Mouse (Mus musculus): ENCODE results near the gene Hdac7. TPM values are rescaled to one million over a fixed set of nuclear protein-coding genes. Genes with fewer than 3 reads are reported as not detected.

Hdac7 gene
- total RNA-seq, 1 experiment from 2014 or later: 60.1 TPM

- peak; percentile 46 for DNase-seq
These were observed 77.6 kb downstream of the Hdac7 start for GRCm38 (mm10) chr15:97766594-97767279.

GRCm38 (mm10) chr15:97766194-97766593 lies 78.1 kb downstream of the Hdac7 start:
- no peak for DNase-seq

- no peak for DNase-seq
These were observed 79.1 kb downstream of the Hdac7 start for GRCm38 (mm10) chr15:97765090-97765794.

- no peak for DNase-seq
These were observed 79.8 kb downstream of the Hdac7 start for GRCm38 (mm10) chr15:97764532-97764931.

- no peak for DNase-seq
These were observed 80.8 kb downstream of the Hdac7 start for GRCm38 (mm10) chr15:97763256-97764049.

GRCm38 (mm10) chr15:97762733-97763132 lies 81.6 kb downstream of the Hdac7 start:
- peak; percentile 59 for DNase-seq

GRCm38 (mm10) chr15:97761438-97761837 lies 82.9 kb downstream of the Hdac7 start:
- DNase-seq: no peak

GRCm38 (mm10) chr15:97760952-97761351 lies 83.3 kb downstream of the Hdac7 start:
- no peak for DNase-seq

- no peak for DNase-seq
These were observed 84.3 kb downstream of the Hdac7 start for GRCm38 (mm10) chr15:97760006-97760405.

- DNase-seq: no peak
These were observed 88.9 kb downstream of the Hdac7 start for GRCm38 (mm10) chr15:97755361-97755760.

- DNase-seq: no peak
These were observed 89.8 kb downstream of the Hdac7 start for GRCm38 (mm10) chr15:97754476-97754875.

- no peak for DNase-seq
These were observed 91.8 kb downstream of the Hdac7 start for GRCm38 (mm10) chr15:97752491-97752890.

- DNase-seq: no peak
These were observed 92.6 kb downstream of the Hdac7 start for GRCm38 (mm10) chr15:97751676-97752075.

- DNase-seq: peak; percentile 91
These were observed 93.6 kb downstream of the Hdac7 start for GRCm38 (mm10) chr15:97750697-97751096.

GRCm38 (mm10) chr15:97749841-97750240 lies 94.5 kb downstream of the Hdac7 start:
- DNase-seq: no peak

- no peak for DNase-seq
These were observed 94.9 kb downstream of the Hdac7 start for GRCm38 (mm10) chr15:97749397-97749796.

- no peak for DNase-seq
These were observed 95.3 kb downstream of the Hdac7 start for GRCm38 (mm10) chr15:97748964-97749363.

GRCm38 (mm10) chr15:97748309-97748708 lies 96.0 kb downstream of the Hdac7 start:
- no peak for DNase-seq

- no peak for DNase-seq
These were observed 96.8 kb downstream of the Hdac7 start for GRCm38 (mm10) chr15:97747486-97747885.

GRCm38 (mm10) chr15:97746748-97747147 lies 97.6 kb downstream of the Hdac7 start:
- no peak for DNase-seq

- no peak for DNase-seq
These were observed 98.0 kb downstream of the Hdac7 start for GRCm38 (mm10) chr15:97746278-97746677.

GRCm38 (mm10) chr15:97745331-97745730 lies 99.0 kb downstream of the Hdac7 start:
- peak; percentile 90 for DNase-seq

- DNase-seq: no peak
These were observed 99.4 kb downstream of the Hdac7 start for GRCm38 (mm10) chr15:97744930-97745329.

Data from adrenal gland, postnatal 14 days (tissue).